Mouse (Mus musculus): ENCODE results near the gene Dll3.

The Dll3 gene

GRCm38 (mm10) chr7:28306216-28306615, 4.2 kb upstream of the Dll3 start:
- peak; percentile 62 for DNase-seq

- DNase-seq = peak; percentile 19
Measured at GRCm38 (mm10) chr7:28305641-28306040, 3.6 kb upstream of the Dll3 start.

- peak; percentile 63 for DNase-seq
Measured at GRCm38 (mm10) chr7:28298837-28299625, 3.0 kb downstream of the Dll3 start.

DNA sequence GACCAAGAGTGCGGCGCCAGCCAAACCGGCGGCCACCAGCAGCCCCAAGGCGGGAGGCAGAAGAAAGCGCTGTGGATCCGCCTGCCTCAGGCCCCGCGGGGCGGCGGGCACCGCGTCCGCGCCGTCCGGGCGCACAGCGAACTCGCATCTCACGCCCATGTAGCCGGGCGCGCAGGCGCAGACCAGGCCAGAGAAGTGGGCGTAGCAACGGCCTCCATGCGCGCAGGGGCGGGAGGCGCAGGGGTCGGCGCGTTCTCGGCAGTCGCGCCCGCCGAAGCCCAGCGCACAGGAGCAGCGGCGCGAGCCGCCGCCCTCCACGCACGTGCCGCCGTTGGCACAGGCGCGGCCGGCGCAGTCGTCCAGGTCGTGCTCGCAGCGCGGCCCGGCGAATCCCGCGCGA, 7.6 kb downstream of the Dll3 start:
- DNase-seq = peak; percentile 79

- peak; percentile 16 for DNase-seq
Measured at GRCm38 (mm10) chr7:28290638-28291590, 11.1 kb downstream of the Dll3 start, which contains the start of gene Selenov. Gene Selenov, minus strand, starts transcription at chr7:28291186.

GRCm38 (mm10) chr7:28290165-28290564, 11.9 kb downstream of the Dll3 start:
- DNase-seq = no peak

DNA sequence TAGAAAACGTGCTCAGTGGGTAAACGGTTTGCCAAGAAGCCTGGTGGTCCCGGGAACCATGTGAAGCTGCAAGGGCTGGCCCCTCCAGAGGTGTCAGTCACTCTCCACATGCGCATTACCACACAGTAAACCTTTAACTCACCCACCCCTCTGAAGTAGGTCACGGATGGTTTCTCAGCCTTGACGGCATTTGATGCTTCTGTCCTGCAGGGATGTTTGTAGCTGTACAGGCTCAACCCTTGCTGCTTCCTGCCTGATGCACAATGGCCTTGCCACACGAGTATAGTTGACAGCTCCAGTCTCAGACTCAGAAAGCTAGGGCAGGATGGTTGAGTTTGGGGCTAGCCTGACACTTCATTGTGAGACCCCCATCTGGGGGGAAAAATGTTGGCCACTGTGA, 21.4 kb downstream of the Dll3 start:
- no peak for DNase-seq

DNA sequence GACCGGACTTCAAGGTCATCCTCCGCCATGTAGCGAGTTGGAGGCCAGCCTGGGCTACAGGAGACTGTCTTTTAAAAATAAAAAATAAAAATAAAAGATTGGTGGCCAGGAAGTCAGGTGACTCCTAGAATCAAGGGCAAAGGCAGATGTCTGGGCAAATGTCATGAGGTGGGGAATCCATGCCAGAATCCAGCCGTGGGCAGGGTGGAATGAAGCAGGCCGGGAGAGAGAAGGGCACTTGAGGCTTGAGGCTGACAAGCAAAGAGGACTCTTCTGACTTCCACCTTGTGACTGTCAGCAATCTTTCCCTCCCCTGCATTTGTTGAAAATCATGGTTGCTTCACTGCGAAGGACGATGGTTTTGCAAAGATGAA, 23.8 kb downstream of the Dll3 start:
- DNase-seq = no peak

- DNase-seq = peak; percentile 97
Measured at GRCm38 (mm10) chr7:28277615-28278278, 24.3 kb downstream of the Dll3 start, which contains the start of gene Eid2b. Gene Eid2b, plus strand, starts transcription at chr7:28277739.

DNA sequence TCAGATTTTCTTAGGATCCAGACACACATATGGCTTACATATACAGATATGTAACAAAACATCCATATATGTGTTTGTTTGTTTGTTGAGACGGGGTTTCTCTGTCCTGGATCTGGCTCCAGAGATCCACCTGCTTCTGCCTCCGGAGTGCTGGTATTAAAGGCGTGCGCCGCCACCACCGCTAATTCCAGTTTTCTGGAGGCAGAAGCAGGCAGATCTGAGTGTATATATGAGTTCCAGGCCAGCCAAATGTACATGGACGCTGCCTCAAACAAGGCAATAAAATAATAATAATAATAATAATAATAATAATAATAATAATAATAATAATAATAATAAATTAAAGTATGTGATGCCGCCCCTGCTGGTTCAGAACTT, 24.8 kb downstream of the Dll3 start:
- no peak for DNase-seq

GRCm38 (mm10) chr7:28271761-28272160, 30.3 kb downstream of the Dll3 start:
- DNase-seq = no peak

GRCm38 (mm10) chr7:28269355-28269754, 32.7 kb downstream of the Dll3 start:
- no peak for DNase-seq

GRCm38 (mm10) chr7:28268576-28268975, 33.5 kb downstream of the Dll3 start:
- no peak for DNase-seq

DNA sequence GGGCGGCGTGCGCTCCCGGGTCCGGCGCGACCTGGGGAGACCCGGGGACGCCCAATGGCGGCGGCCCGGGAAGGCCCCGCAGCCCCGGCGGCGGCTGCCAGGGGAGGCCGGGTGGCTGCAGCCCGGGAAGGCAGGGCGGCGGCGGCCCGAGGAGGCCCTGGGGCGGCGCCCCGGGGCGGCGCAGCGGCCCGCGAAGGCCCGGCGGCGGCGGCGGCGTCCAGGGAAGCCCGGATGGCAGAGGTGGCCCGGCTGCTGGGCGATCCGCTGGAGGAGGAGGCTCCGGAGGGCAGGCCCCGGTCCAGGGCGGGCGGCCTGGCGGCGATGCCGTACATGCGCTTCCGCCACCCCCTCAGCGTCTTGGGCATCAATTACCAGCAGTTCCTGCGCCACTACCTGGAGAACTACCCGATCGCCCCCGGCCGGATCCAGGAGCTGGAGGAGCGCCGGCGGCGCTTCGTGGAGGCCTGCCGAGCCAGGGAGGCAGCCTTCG, 34.0 kb downstream of the Dll3 start:
- peak; percentile 70 for DNase-seq

- peak; percentile 89 for DNase-seq
Measured at GRCm38 (mm10) chr7:28267129-28268041, 34.7 kb downstream of the Dll3 start, which contains the start of gene Eid2. Gene Eid2, plus strand, starts transcription at chr7:28267881.

DNA sequence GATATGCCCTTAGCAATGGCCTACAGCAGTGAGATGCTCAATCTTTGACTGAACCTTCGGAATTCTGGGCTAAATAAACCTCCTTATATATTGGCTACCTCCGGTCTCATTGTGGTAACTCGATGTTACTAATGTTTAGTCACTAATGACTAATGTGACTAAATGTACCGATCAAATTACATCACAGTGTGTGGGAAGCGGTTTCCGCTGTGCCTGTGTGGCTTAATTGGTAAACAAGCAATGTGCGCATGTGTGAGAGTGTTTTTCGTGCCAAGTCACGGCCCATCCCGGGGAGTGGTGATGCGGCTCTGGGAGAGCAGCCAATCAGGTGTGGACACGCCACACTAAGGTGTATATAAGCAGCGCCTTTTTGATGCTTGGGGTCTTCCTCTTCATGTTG, 36.6 kb downstream of the Dll3 start:
- DNase-seq = no peak

DNA sequence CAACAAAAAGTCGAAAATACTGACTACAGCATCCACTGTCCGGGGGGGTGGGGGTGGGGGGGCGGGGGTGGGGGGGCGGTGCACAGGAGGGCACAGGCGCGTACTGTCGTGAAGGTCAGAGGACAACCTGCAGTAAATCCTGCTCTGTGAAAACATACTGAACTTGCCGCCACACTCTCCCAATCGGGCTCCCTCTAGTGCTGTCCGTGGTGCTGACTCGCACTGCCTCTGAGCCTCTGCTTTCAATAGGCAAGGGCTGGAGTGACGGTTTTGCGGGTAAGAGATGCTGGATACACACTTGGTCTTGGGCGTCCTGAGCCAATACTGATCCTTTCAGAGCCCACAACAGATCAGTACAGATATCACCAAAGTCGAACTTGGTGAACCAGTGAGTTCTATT, 38.3 kb downstream of the Dll3 start:
- DNase-seq = peak; percentile 77

GRCm38 (mm10) chr7:28262861-28263260, 39.2 kb downstream of the Dll3 start:
- no peak for DNase-seq

- DNase-seq = no peak
Measured at GRCm38 (mm10) chr7:28255476-28255875, 46.6 kb downstream of the Dll3 start.

- DNase-seq = no peak
Measured at GRCm38 (mm10) chr7:28254591-28254990, 47.4 kb downstream of the Dll3 start.

GRCm38 (mm10) chr7:28251976-28252375, 50.1 kb downstream of the Dll3 start:
- no peak for DNase-seq

GRCm38 (mm10) chr7:28248957-28249356, 53.1 kb downstream of the Dll3 start:
- no peak for DNase-seq

Measured in kidney, postnatal 14 days (tissue).